Mouse (Mus musculus) retina, postnatal 1 day (tissue): ENCODE data around the gene Zfp697.
A peak's percentile ranks its signal among the peaks of the same experiment; 100 is the strongest.
"Not testable (repeated sequence)": the region's sequence is repeated elsewhere in the genome, so short reads cannot be mapped to it uniquely, and the experiment has no call there.

Source experiments
- DNase-seq: peaks from one replicate; pipeline ENCODE4 v3.0.0-alpha.2; 2012

Zfp697 gene

DNA sequence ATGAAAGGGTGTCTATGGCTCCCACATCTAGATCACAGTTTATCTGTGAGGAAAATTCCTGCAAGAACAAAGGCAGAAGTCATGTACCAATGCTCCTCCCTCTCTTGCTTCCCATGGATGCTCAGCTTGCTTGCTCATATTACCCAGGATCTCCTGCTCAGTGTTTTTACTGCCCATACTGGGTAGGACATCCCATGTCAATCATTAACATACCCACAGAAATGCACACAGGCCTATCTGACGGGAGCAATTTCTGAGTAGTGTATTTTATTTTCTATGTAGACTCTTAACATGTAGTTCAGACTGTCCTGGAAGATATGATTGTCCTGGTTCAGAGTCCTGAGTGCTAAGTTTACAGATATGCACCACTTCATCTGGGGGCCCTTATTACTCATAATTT lies 142.3 kb downstream of the Zfp697 start:
- not testable (repeated sequence) for DNase-seq

GRCm38 (mm10) chr3:98524978-98525377 lies 142.7 kb downstream of the Zfp697 start:
- DNase-seq, result not testable (repeated sequence)

GRCm38 (mm10) chr3:98547641-98548040 lies 165.4 kb downstream of the Zfp697 start:
- not testable (repeated sequence) for DNase-seq

- DNase-seq, result not testable (repeated sequence)
Observed at GRCm38 (mm10) chr3:98548495-98548894, 166.2 kb downstream of the Zfp697 start.

- DNase-seq, result not testable (repeated sequence)
Observed at GRCm38 (mm10) chr3:98550215-98550614, 168.0 kb downstream of the Zfp697 start.

GRCm38 (mm10) chr3:98550832-98551231 lies 168.6 kb downstream of the Zfp697 start:
- not testable (repeated sequence) for DNase-seq

- DNase-seq, result not testable (repeated sequence)
Observed at GRCm38 (mm10) chr3:98560711-98561110, 178.4 kb downstream of the Zfp697 start.

GRCm38 (mm10) chr3:98563831-98564230 lies 181.6 kb downstream of the Zfp697 start:
- DNase-seq, result not testable (repeated sequence)

DNA sequence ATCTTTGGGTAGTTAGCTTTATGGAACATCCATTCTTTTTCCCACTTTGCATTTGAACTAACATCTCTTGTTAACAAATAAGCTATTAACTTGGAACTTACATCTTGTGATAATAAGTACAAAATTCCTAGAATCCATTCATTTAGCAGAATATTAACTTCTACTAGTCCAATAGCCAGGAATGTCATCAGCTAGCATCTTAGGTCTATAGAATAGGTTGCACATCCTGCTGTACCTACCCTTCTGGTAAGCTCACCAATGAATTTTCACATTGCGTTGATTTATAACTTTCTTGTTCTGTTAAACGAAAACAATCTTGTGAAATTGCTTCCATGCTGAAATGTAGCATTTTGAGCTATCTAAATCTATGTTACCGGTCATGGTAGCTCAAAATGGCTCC lies 182.6 kb downstream of the Zfp697 start:
- not testable (repeated sequence) for DNase-seq

DNA sequence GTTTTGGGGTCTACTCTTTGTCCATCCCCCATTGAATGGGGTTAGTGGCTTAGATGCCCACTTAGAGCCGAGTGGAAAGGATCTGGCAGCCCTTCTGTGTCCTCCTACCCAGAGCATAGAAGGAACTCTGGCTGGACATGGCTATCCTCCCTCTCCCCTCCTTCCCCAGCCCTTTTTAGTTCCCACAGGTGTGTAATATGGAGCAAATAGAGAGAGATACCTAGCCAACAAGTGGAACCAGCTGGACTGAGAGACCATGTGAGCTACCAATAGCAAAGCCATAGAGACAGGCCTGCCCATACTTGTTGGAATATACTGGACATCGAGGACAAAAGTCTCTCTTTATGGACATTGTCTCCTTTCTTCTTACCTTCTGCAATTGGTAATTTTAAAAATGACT lies 185.5 kb downstream of the Zfp697 start:
- DNase-seq, result not testable (repeated sequence)

DNA sequence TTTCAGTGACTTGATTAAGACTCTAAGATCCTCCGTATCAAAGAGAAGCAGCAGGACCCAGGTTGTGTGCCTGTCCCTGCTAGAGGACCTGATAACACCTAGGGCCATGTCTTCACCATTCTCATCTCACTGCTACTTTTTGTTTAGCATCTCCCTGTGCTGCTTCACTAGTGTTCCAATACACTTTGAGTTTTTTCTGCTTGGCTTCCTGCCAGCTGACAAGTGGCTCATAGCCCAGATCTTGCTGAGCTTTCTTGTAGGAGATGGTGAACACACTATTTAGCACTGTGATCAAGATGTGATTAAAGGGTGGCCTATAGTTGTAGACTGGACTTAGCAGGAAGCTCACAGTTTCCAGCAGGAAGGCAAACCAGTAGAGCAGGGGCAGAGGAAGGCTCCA lies 198.8 kb downstream of the Zfp697 start:
- peak; percentile 2 for DNase-seq

GRCm38 (mm10) chr3:98582202-98582601 lies 199.9 kb downstream of the Zfp697 start:
- DNase-seq, result not testable (repeated sequence)

DNA sequence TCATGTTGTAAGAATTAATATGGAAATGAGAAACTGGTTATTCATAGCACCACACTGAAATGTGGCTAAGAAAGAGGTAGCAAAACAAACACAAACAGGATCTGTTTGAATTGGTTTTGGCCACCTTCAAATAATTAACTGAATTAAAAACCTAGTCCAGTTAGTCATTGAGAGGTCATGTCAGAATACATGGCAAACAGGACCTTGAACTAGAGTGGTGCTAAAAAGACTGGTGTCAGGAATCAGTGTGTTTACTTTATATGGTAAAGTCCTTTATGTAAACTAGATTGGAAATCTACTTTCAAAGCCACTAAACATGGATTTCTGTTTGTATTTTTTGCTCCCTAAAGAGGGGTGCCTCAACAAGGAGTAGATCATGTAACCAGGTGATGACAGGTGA lies 200.4 kb downstream of the Zfp697 start:
- not testable (repeated sequence) for DNase-seq

- DNase-seq, result no peak
Observed at GRCm38 (mm10) chr3:98587721-98588120, 205.5 kb downstream of the Zfp697 start.

- DNase-seq, result no peak
Observed at GRCm38 (mm10) chr3:98588707-98589106, 206.4 kb downstream of the Zfp697 start, which contains the start of gene Gm10681. Gm10681 (minus strand) TSS chr3:98588807.

DNA sequence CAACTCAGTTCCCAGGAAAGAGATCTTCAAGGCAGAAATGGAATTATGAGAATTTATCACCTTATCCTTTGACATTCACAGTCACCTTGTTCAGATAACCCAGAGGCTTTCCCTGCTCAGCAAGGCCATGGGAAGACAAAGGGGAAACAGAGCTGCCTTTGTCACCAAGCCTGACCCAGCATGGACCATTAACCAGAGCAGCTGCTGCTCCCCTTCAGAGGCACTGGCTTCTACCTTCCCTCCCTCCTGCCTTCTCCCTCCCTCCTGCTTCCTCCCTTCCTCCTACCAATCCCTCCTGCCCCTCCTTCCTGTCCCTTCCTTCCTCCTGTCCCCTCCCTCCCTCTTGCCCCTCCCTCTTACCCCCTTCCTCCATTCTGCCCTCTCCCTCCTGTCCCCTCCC lies 231.3 kb downstream of the Zfp697 start:
- DNase-seq, result peak; percentile 6

GRCm38 (mm10) chr3:98613963-98614362 lies 231.7 kb downstream of the Zfp697 start:
- no peak for DNase-seq

- not testable (repeated sequence) for DNase-seq
Observed at GRCm38 (mm10) chr3:98614406-98614927, 232.2 kb downstream of the Zfp697 start.

DNA sequence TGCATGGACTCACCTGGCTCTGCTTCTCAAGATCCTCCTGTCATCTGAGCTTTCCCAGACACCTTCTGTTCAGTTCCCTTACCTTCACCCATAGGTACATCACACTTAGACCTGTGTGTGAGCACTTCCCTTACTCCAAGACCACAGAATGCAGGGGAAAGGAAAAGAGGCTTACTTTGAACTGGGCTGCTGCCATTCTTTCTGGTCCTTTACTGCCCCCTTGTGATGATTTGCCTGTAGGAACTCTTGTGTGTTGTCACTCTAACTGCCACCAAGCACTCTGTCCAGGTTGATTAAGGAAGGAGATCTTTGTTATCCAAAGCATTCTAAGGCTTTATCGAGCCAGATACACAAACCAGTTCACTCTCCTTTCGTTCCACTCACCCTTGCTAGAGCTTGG lies 234.0 kb downstream of the Zfp697 start:
- DNase-seq, result not testable (repeated sequence)

GRCm38 (mm10) chr3:98616786-98617185 lies 234.5 kb downstream of the Zfp697 start:
- DNase-seq, result not testable (repeated sequence)

DNA sequence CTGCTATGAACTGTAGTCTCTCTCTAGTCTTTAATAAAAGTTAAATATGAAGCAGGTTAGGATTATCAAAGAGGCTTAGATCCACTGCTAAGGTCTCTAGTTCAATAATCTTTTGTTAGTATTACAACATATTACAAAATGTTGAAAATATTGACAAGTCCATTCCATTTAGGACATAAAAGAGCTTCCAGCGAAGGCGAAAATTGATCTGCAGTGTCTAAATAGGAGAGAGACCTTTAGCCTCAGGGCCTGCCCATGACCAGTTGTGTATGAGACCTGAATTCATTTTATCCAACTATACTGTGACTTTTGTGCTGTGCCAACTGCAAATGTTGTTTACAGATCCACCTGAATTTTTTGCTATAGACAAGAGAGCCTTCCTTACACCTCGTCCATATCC lies 247.4 kb downstream of the Zfp697 start:
- DNase-seq, result no peak

- no peak for DNase-seq
Observed at GRCm38 (mm10) chr3:98630152-98630551, 247.9 kb downstream of the Zfp697 start, which contains the start of gene Hsd3b5. Hsd3b5 (minus strand) TSS chr3:98630252.

- DNase-seq, result no peak
Observed at GRCm38 (mm10) chr3:98635145-98635544, 252.9 kb downstream of the Zfp697 start.

GRCm38 (mm10) chr3:98680786-98681185 lies 298.5 kb downstream of the Zfp697 start:
- DNase-seq, result no peak

GRCm38 (mm10) chr3:98682401-98682800 lies 300.1 kb downstream of the Zfp697 start:
- DNase-seq, result no peak
